Mouse (Mus musculus) lung, embryonic 14.5 days (tissue): ENCODE results near the gene Gdpd5. TPM values are rescaled to one million over a fixed set of nuclear protein-coding genes. Genes with fewer than 3 reads are reported as not detected.

Experiments
- ATAC-seq: fragments of 200-750 bp; cut with Nextera tagmentation; 2 replicates; pipeline ENCODE4 v1.8.0; 2017; ENCODE audit warnings: mild to moderate bottlenecking, moderate TSS enrichment, moderate library complexity; ENCODE audit not compliant: insufficient read depth
- DNase-seq: peaks from one replicate; pipeline ENCODE4 v3.0.0-alpha.2; 2015
- H3K27ac ChIP-seq: fragments of 300-500 bp; sonication (generic); 2 replicates; pipeline ENCODE4 v1.5.1; 2014; ENCODE audit warnings: low read depth, mild to moderate bottlenecking, moderate library complexity
- H3K27me3 ChIP-seq: fragments of 300-500 bp; sonication (generic); 2 replicates; pipeline ENCODE4 v1.6.1; 2014; ENCODE audit warnings: low read length, control low read depth; ENCODE audit not compliant: insufficient read depth
- H3K36me3 ChIP-seq: fragments of 300-500 bp; sonication (generic); 2 replicates; pipeline ENCODE4 v1.6.1; 2014; ENCODE audit warnings: control low read depth; ENCODE audit not compliant: insufficient read depth
- H3K4me1 ChIP-seq: fragments of 300-500 bp; sonication (generic); 2 replicates; pipeline ENCODE4 v1.6.1; 2014; ENCODE audit warnings: antibody characterized with exemption, control low read depth; ENCODE audit not compliant: insufficient read depth
- H3K4me2 ChIP-seq: fragments of 300-500 bp; sonication (generic); 2 replicates; pipeline ENCODE4 v1.6.1; 2014; ENCODE audit warnings: mild to moderate bottlenecking
- H3K4me3 ChIP-seq: fragments of 300-500 bp; sonication (generic); 2 replicates; pipeline ENCODE4 v1.5.1; 2014; ENCODE audit warnings: low read depth, low read length
- H3K9ac ChIP-seq: fragments of 300-500 bp; sonication (generic); 2 replicates; pipeline ENCODE4 v1.6.1; 2014
- H3K9me3 ChIP-seq: fragments of 300-500 bp; sonication (generic); 2 replicates; pipeline ENCODE4 v1.6.1; 2016; ENCODE audit warnings: low read depth, low read length, control low read depth
- CTCF ChIP-seq: IDR thresholded peaks from 2 replicates; pipeline ENCODE4 v1.5.1; 2016; ENCODE audit warnings: antibody characterized with exemption, low read depth
- WGBS: fragments of 180-500 bp; shearing (Covaris S2); extraction: QIAGEN DNeasy Blood & Tissue Kit; methylation state at CpG from one replicate; pipeline ENCODE4 v1.1.7; 2014; 5-methylcytosine and 5-hydroxymethylcytosine counted together
- polyA plus RNA-seq: library from polyadenylated mRNA; unstranded; fragments of >200 nt; fragmentation: Nextera tagmentation; extraction: Ambion mirVana; gene quantifications from 2 replicates; pipeline ENCODE4 v1.2.1, GENCODE M21; 2014

Gene Gdpd5
- polyA plus RNA-seq, 1 experiment from 2014 or later: 21.8 TPM

DNA sequence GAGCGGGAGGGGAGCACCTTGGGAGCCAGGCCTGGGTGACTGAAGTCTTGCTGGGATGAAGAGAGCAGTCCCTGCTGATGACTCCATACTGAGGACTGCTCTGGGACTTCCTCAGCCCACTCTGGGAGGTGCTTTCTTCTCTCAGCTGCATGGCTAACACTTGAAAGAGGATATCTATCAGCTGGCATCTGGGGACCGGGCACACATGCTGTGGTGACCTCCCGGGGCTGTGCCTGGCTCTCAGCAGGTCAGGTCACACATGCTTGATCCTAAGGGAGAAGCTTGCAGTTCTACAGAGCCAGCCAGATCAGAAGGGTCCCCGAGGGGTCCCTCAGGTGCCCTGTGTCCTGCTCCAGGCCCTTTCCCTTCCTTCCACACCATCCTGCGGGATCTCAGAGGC, 62.0 kb downstream of the Gdpd5 start:
- ATAC-seq (no peak), DNase-seq (no peak)
- no peak overlapping the region for H3K9ac ChIP-seq
- TF ChIP-seq CTCF: no peak
- H3K4me3 ChIP-seq: no peak overlapping the region
- 56% methylated on average over 5 of the region's 5 CpGs for WGBS
- H3K36me3 ChIP-seq: no peaks in the 10 kb centered on the region
- H3K27ac ChIP-seq: peak overlapping the region; percentile 20; the same call in 1 of the 2 replicates
- H3K4me1 ChIP-seq: peaks cover 17% of the 10 kb centered on the region
- H3K4me2 ChIP-seq: no peak overlapping the region
- no peaks in the 10 kb centered on the region for H3K9me3 ChIP-seq
- H3K27me3 ChIP-seq: no peaks in the 10 kb centered on the region

GRCm38 (mm10) chr7:99444012-99444411, 62.8 kb downstream of the Gdpd5 start:
- DNase-seq: peak; percentile 23
- no peak for ATAC-seq
- TF ChIP-seq CTCF: peak; percentile 61
- WGBS: 64% methylated on average over 6 of the region's 6 CpGs
- Histone ChIP-seq H3K4me2 (no peak overlapping the region), H3K9ac (no peak overlapping the region), H3K9me3 (no peaks in the 10 kb centered on the region), H3K4me3 (no peak overlapping the region), H3K4me1 (peaks cover 17% of the 10 kb centered on the region), H3K27ac (no peak overlapping the region), H3K27me3 (no peaks in the 10 kb centered on the region), H3K36me3 (no peaks in the 10 kb centered on the region)

GRCm38 (mm10) chr7:99445833-99446232, 64.6 kb downstream of the Gdpd5 start:
- H3K9ac ChIP-seq: no peak overlapping the region
- 73% methylated on average over 2 of the region's 2 CpGs for WGBS
- H3K4me1 ChIP-seq: peaks cover 15% of the 10 kb centered on the region
- no peak overlapping the region for H3K4me2 ChIP-seq
- H3K27ac ChIP-seq: no peak overlapping the region
- DNase-seq: peak; percentile 28
- no peaks in the 10 kb centered on the region for H3K9me3 ChIP-seq
- no peaks in the 10 kb centered on the region for H3K36me3 ChIP-seq
- ATAC-seq: no peak
- no peak overlapping the region for H3K4me3 ChIP-seq
- TF ChIP-seq CTCF: peak; percentile 54
- H3K27me3 ChIP-seq: no peaks in the 10 kb centered on the region

DNA sequence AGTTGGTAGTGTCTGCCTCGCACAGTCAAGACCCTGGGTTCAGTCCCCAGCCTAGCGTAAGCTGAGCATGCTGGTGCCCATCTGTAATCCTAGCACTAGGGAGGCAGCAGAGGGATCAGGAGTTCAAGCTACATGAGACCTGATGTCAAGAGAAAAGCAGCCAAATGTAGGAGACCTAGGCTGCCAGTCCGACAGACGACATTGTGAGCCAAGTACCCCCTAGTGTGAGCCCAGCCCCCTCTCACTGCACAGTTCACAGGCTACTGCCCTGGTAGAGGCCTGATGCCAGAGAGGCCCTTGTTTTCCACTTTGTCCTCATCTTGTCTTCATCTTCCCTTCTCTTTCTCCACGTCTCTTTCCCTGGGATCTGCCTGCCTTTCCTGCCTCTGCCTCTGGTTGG, 66.1 kb downstream of the Gdpd5 start:
- 75% methylated on average over 5 of the region's 5 CpGs for WGBS
- H3K27me3 ChIP-seq: no peaks in the 10 kb centered on the region
- ATAC-seq: no peak
- H3K4me1 ChIP-seq: peaks cover under 1% of the 10 kb centered on the region; the same call in 1 of the 2 replicates
- H3K9me3 ChIP-seq: no peaks in the 10 kb centered on the region
- TF ChIP-seq CTCF: no peak
- no peaks in the 10 kb centered on the region for H3K36me3 ChIP-seq
- no peak overlapping the region for H3K9ac ChIP-seq
- no peak for DNase-seq
- no peak overlapping the region for H3K27ac ChIP-seq
- H3K4me3 ChIP-seq: no peak overlapping the region
- no peak overlapping the region for H3K4me2 ChIP-seq

DNA sequence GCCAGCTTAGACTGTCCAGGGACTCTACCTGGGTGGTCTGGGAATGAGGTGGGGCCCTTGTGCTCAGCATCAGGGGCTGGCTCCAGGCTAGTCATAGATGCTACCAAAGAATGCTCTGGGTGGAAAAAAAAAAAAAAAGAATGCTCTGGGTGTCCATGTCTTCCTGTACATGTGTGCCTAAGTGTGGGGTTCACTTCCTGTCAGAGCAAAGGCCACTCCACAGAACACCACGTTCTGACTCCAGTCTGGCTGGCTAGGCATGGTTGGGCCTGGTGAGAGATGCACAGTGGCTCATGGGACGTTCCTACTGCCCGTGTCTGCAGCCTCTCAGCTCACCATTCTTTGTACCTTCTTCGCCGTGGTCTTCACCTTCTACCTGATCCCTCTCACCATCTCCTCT, 67.4 kb downstream of the Gdpd5 start:
- Histone ChIP-seq H3K9me3 (no peaks in the 10 kb centered on the region), H3K4me3 (no peak overlapping the region), H3K4me2 (no peak overlapping the region), H3K27me3 (no peaks in the 10 kb centered on the region), H3K4me1 (no peaks in the 10 kb centered on the region), H3K27ac (no peak overlapping the region), H3K36me3 (no peaks in the 10 kb centered on the region), H3K9ac (no peak overlapping the region)
- DNase-seq (no peak), ATAC-seq (no peak)
- no peak for TF ChIP-seq CTCF
- 66% methylated on average over 5 of the region's 5 CpGs for WGBS

- Histone ChIP-seq H3K27me3 (no peaks in the 10 kb centered on the region), H3K36me3 (no peaks in the 10 kb centered on the region), H3K9ac (no peak overlapping the region), H3K4me1 (no peaks in the 10 kb centered on the region), H3K9me3 (no peaks in the 10 kb centered on the region), H3K4me3 (no peak overlapping the region), H3K4me2 (no peak overlapping the region), H3K27ac (no peak overlapping the region)
- DNase-seq: no peak
- WGBS: 57% methylated on average over 8 of the region's 8 CpGs
- TF ChIP-seq CTCF: no peak
- no peak for ATAC-seq
These were observed 67.8 kb downstream of the Gdpd5 start for GRCm38 (mm10) chr7:99449063-99449462.

GRCm38 (mm10) chr7:99449751-99450150, 68.5 kb downstream of the Gdpd5 start:
- Histone ChIP-seq H3K9ac (no peak overlapping the region), H3K9me3 (no peaks in the 10 kb centered on the region), H3K4me3 (no peak overlapping the region), H3K4me2 (no peak overlapping the region), H3K4me1 (no peaks in the 10 kb centered on the region), H3K27me3 (no peaks in the 10 kb centered on the region), H3K36me3 (no peaks in the 10 kb centered on the region), H3K27ac (no peak overlapping the region)
- ATAC-seq (no peak), DNase-seq (no peak)
- no peak for TF ChIP-seq CTCF
- 52% methylated on average over 3 of the region's 3 CpGs for WGBS

DNA sequence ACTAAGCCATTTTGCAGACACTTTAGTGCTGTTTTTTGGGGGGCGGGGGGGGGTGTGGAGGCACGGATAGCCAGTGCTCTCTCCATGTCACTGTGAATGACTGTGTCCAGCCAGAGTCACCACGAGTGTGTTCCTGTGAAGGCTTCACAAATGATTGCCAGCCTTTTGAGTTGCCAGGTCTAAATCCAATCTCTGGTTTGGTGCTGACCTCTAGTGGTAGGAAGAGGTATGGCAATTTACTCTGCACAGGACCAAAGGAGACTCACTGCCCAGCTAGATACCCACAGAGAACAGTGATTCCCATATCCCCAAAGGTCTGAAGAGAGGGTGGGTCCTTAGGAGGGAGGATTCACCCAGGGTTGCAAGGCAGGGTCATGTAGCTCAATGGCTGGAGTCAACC, 69.5 kb downstream of the Gdpd5 start:
- Histone ChIP-seq H3K27me3 (no peaks in the 10 kb centered on the region), H3K27ac (no peak overlapping the region), H3K4me1 (no peaks in the 10 kb centered on the region), H3K36me3 (no peaks in the 10 kb centered on the region), H3K9ac (no peak overlapping the region), H3K4me3 (no peak overlapping the region), H3K4me2 (no peak overlapping the region), H3K9me3 (no peaks in the 10 kb centered on the region)
- ATAC-seq: peak; percentile 52; the same call in 1 of the 2 replicates
- 0% methylated on average over 3 of the region's 3 CpGs for WGBS
- peak; percentile 98 for TF ChIP-seq CTCF
- DNase-seq: peak; percentile 95
